Mouse (Mus musculus) cerebral cortex, adult 2 months (tissue): ENCODE results near the gene Gata3.

Source experiments
- WGBS: fragments of 180-500 bp; shearing (Covaris S2); methylation state at CpG from one replicate; pipeline ENCODE4 v1.1.7; 2018; 5-methylcytosine and 5-hydroxymethylcytosine counted together

The Gata3 gene

GRCm38 (mm10) chr2:9872682-9873081 lies 17.2 kb downstream of the Gata3 start:
- WGBS = 16% methylated on average over 12 of the region's 12 CpGs

DNA sequence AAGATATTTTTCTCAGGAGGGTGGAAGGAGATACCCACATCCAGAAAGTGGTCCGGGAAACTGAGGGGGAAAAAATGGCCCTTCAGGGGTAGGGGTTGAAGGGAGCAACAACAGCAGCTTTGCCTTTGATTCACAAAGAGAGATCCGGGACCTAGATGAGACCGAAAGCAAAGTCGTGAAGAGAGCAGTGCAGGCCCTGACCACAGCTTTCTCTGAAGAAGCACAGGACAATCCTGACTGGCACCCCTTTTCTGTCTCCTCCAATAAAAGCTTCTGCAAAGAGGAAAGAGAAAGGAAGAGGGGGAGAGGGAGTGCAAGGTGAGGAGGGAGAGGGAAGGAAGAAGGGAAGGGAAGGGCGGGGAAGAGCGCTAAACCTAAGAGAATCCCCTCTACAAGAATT lies 18.0 kb downstream of the Gata3 start:
- WGBS = 69% methylated on average over 6 of the region's 6 CpGs

- WGBS = 69% methylated on average over 4 of the region's 4 CpGs
Measured at GRCm38 (mm10) chr2:9871141-9871716, 18.6 kb downstream of the Gata3 start.

DNA sequence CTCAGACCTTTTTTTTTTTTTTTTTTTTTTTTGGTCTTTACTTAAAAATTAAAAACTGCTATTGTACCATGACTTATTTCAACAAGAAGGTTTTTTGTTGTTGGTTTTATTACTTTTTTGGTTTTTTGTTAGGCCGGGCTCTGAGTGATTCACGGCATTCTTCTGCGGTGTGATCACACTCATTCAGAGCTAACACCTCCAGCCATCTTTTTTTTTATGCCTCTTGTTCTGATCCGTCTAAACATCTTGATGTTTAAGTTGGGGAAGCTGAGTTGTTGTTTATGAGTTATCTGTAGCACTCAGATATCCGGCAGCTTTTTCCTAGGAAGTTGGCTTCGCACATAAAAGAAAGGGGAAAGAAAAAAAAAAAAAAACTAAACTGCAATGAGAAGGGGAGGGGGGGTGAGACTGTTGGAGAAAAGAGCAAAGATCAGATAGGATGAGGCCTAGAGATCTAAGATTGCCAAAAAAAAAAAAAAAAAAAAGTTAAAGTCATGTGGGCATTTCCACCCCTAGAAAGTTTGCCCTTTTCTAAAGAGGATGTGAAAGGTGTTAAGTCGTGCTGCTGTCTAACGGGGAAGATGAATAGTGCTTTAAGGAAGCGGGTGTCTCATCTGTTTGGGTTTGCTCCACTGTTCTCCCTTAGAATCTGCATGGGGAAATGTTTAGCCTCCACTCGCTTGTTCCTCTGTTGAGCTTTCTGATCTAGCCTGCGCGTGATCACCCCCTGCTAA lies 22.6 kb downstream of the Gata3 start:
- WGBS = 80% methylated on average over 12 of the region's 12 CpGs

DNA sequence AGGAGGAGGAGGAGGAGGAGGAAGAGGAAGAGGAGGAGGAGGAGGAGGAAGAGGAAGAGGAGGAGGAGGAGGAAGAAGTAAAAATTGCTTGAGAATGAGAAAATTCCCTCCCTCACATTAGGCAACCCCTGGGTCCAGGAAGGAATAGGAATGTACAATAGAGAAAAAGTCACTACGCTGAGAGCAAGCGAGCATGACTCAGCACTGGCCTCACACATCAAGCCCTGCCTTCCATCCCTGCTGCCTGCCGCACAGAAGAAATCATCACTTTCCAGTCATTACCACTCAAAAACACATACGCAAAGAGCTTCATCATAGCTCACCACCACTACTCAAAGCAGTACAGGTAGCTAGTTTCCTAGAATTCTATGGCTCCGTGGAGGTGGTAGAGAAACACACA lies 29.1 kb downstream of the Gata3 start:
- 78% methylated on average over 5 of the region's 5 CpGs for WGBS

DNA sequence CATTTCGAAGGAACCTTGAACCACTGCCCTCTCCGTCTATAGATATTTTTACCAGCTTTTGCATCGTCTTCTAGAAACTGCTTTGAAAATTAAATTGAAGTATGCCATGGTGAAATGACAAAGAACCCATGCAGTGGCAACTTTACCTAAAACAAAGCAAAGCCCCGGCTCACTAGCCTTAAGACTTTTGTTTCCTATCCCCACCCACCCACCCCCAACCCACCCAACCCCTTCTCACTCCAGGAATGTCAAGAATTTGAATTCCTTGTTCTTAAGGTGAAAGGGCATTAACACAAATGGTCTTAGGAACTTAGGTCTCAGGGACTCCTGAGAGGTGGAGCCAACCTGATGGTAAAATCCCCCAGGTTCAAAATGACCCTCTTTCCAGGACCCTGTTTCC lies 34.0 kb downstream of the Gata3 start:
- WGBS = 57% methylated on average over 4 of the region's 4 CpGs

DNA sequence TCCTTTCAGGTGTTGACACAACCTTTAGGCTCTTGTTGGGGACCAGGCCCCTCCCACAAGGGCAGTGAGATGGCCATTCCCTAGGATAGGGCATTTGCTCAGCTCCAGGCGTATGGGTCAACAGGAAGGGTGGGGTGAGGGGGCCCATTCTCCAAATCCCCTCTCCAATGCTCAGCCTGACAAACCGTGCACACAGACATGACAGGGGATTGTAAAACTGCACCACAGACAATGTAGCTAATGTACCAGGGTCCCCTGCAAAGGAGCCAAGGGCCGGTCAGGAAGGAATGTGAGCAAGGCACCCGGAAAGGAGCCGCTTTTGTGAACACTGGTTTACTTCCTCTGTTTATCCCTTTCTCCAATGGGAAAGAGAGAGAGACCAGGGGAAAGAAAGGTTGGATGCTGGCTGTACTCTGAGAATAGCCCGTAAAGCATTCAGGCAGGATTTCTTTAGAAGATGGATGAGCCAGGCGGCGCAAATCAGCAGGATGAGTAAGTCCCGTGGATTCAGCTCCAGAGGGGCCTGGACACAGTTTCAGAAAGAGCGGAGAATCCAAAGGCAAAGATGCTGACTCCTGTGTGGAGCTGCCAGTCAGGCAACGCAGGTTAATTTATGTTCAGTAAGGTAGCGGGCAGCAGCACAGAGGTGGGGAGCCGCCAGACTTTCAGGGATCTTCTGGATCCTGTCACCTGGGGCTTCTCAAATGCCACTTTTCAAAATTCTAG lies 36.8 kb downstream of the Gata3 start:
- 68% methylated on average over 13 of the region's 13 CpGs for WGBS

DNA sequence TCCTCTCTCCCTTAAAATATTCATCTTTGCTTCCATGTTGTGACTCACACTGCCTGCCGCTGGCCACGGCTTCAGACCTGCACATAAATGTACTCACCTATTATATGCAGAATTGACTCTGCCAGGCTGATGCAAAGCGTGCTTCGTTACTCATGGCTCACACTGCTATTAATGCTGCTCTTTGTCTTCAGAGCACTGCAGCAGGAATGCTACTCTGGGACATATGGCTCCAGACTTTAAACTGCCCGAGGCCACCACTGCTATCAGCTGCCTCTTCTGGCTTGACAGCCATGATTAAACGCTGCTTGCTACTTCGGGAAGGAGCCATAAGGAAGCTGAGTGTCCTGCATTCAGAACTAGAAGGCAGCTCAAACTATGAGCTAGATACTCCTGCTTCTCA lies 54.6 kb downstream of the Gata3 start:
- WGBS = 57% methylated on average over 7 of the region's 7 CpGs

- WGBS = 94% methylated on average over 7 of the region's 7 CpGs
Measured at GRCm38 (mm10) chr2:9833712-9834111, 56.1 kb downstream of the Gata3 start.

GRCm38 (mm10) chr2:9827624-9828023 lies 62.2 kb downstream of the Gata3 start:
- WGBS = 30% methylated on average over 3 of the region's 3 CpGs

DNA sequence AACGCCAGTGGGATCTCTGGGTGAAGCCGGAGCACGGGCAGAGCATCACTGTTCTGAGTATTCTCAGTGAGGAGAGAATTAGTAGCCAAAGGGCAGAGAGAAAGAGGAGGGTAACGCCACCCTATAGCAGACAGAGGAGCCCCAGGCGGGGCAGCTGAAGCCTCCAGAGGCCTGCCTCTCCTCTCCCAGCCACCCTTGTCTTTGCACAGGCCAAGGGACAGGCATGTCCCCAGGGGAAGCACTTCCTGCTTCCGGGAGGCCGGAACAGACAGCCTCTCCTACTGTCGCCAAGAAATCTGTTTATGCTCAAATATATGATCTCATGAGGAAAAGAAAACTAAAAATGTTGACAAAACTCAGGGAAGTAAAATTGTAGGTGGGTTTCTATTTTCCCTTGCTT lies 69.2 kb downstream of the Gata3 start:
- WGBS = 87% methylated on average over 8 of the region's 8 CpGs

- 86% methylated on average over 7 of the region's 7 CpGs for WGBS
Measured at GRCm38 (mm10) chr2:9818177-9818785, 71.6 kb downstream of the Gata3 start.
